Mouse (Mus musculus): ENCODE data around the gene Syne3. TPM values are rescaled to one million over a fixed set of nuclear protein-coding genes. Genes with fewer than 3 reads are reported as not detected.

The Syne3 gene
- polyA plus RNA-seq, 1 experiment from 2014 or later, result 0.31 TPM

DNA sequence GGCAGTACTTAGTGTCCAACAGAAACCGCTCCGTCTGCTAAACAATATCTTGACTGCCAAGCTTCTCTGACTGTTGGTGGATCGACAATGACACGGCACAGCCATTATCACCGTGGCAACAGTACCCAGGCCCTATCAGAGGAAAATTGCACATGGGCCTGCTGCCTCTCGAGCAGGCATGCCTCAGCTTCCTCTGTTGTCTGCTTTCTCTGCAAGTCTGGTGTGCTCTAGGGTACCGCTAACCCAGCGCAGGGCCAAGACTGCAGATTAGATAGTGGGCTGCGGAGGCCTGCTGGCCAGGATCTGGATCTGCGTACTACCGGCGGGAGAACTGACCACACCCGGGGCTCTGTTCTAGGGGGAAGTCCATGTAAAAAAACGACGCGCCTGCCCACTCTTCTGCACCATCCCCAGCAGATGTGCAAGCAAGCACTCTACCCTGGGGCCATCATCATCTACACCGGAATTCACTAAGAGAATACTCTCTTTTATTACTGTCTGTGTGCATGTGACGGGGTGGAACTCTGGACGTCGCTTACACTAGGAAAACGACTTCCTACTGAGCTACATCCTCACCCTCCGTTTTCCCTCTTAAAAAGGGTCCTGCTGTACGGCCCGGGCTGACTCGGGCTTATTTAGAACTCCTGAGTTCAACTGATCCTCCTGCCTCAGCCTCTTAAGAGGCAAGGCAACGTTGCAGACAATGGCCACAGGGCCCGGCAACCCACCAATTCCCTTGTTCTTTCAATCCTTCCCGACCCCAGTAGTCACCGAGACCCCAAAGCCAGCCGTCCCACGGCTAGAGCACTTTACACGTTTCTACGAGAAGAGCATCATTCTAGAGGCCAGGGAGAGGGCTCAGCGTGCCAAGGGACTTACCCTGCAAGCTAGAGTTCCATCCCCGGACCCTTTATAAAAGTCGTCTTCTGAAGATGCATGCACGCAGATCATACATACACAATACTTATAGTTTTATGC lies 21.8 kb upstream of the Syne3 start:
- peak; percentile 46 for DNase-seq (ENCODE audit: low spot score)
- 8% methylated on average over 37 of the region's 37 CpGs for WGBS
- ATAC-seq (ENCODE audit: insufficient number of reproducible peaks, low FRiP score, low TSS enrichment, low read depth), result no peak
- H3K4me1 ChIP-seq (ENCODE audit: control insufficient read depth, insufficient read depth, low read length), result peaks cover 9% of the 10 kb centered on the region
- H3K9ac ChIP-seq (ENCODE audit: low read length), result peak overlapping the region; percentile 83
- H3K4me2 ChIP-seq (ENCODE audit: low read depth, severe bottlenecking), result peak overlapping the region; percentile 93
- peaks cover 2% of the 10 kb centered on the region; the same call in 1 of the 2 replicates for H3K36me3 ChIP-seq (ENCODE audit: control insufficient read depth, insufficient read depth, low read length)
- H3K4me3 ChIP-seq (ENCODE audit: low read depth, low read length), result peak overlapping the region; percentile 87
- no peaks in the 10 kb centered on the region for H3K27me3 ChIP-seq (ENCODE audit: control insufficient read depth, insufficient read depth, low read length)
- no peak overlapping the region; the same call in 1 of the 2 replicates for H3K27ac ChIP-seq (replicated peaks; ENCODE audit: low read depth, low read length)
- H3K9me3 ChIP-seq (ENCODE audit: control insufficient read depth, low read length), result no peaks in the 10 kb centered on the region

DNA sequence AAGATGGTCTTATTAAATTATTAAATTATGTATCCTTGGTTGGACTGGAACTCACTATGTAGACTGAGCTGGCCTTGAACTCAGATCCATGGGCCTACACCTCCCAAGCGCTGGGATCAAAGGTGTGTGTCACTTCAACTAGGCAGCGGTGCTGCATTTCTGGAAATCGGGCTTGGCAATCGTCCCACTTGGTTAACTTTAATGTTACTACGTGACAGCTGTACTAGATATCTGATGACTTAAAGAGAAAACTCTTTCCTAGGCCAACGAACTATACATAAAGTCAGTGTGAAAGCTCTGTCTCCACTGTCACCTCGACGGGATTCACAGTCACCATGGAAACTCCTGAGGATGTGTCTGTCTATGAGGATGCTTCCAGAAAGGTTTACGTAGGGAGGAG lies 20.3 kb upstream of the Syne3 start:
- H3K36me3 ChIP-seq (ENCODE audit: control insufficient read depth, insufficient read depth, low read length), result peaks cover 2% of the 10 kb centered on the region; the same call in 1 of the 2 replicates
- WGBS, result 92% methylated on average over 9 of the region's 9 CpGs
- no peak overlapping the region for H3K9ac ChIP-seq (ENCODE audit: low read length)
- H3K4me3 ChIP-seq (ENCODE audit: low read depth, low read length), result no peak overlapping the region
- peaks cover 9% of the 10 kb centered on the region for H3K4me1 ChIP-seq (ENCODE audit: control insufficient read depth, insufficient read depth, low read length)
- no peak overlapping the region for H3K4me2 ChIP-seq (ENCODE audit: low read depth, severe bottlenecking)
- no peak overlapping the region for H3K27ac ChIP-seq (replicated peaks; ENCODE audit: low read depth, low read length)
- ATAC-seq (ENCODE audit: insufficient number of reproducible peaks, low FRiP score, low TSS enrichment, low read depth), result no peak
- H3K9me3 ChIP-seq (ENCODE audit: control insufficient read depth, low read length), result no peaks in the 10 kb centered on the region
- no peaks in the 10 kb centered on the region for H3K27me3 ChIP-seq (ENCODE audit: control insufficient read depth, insufficient read depth, low read length)
- DNase-seq (ENCODE audit: low spot score), result no peak

DNA sequence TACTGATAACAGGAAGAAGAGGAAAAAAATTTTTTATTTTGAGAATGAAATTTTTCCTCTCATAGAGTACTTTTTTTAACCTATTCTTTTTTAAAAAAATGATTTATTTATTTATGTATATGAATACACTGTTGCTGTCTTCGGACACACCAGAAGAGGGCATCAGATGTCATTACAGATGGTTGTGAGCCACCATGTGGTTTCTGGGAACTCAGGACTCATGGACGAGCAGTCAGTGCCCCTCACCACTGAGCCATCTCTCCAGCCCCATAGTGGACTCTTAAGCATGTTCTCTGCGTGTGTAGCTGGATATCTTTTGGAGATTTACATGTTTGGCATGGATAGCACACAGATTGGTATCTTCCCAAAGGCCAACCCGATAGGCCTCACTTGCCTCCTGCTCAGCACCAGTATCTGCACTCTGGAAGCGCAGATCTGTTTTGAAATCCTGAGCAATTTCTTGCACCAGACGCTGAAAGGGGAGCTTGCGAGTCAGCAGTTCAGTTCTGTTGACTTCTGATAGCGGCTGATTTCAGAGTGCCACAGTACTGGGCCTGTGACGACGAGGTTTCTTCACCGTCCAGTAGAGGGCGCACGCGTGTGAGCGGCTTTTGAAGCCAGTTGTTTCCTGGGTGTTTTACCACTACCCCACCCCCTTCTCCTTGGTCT lies 17.8 kb upstream of the Syne3 start:
- no peaks in the 10 kb centered on the region; the same call in 1 of the 2 replicates for H3K9me3 ChIP-seq (ENCODE audit: control insufficient read depth, low read length)
- no peak overlapping the region for H3K4me2 ChIP-seq (ENCODE audit: low read depth, severe bottlenecking)
- peaks cover 2% of the 10 kb centered on the region; the same call in 1 of the 2 replicates for H3K36me3 ChIP-seq (ENCODE audit: control insufficient read depth, insufficient read depth, low read length)
- no peak overlapping the region for H3K9ac ChIP-seq (ENCODE audit: low read length)
- H3K4me3 ChIP-seq (ENCODE audit: low read depth, low read length), result no peak overlapping the region
- 40% methylated on average over 15 of the region's 15 CpGs for WGBS
- peak; percentile 72 for DNase-seq (ENCODE audit: low spot score)
- peaks cover 6% of the 10 kb centered on the region for H3K4me1 ChIP-seq (ENCODE audit: control insufficient read depth, insufficient read depth, low read length)
- H3K27ac ChIP-seq (replicated peaks; ENCODE audit: low read depth, low read length), result no peak overlapping the region
- H3K27me3 ChIP-seq (ENCODE audit: control insufficient read depth, insufficient read depth, low read length), result no peaks in the 10 kb centered on the region
- no peak for ATAC-seq (ENCODE audit: insufficient number of reproducible peaks, low FRiP score, low TSS enrichment, low read depth)

DNA sequence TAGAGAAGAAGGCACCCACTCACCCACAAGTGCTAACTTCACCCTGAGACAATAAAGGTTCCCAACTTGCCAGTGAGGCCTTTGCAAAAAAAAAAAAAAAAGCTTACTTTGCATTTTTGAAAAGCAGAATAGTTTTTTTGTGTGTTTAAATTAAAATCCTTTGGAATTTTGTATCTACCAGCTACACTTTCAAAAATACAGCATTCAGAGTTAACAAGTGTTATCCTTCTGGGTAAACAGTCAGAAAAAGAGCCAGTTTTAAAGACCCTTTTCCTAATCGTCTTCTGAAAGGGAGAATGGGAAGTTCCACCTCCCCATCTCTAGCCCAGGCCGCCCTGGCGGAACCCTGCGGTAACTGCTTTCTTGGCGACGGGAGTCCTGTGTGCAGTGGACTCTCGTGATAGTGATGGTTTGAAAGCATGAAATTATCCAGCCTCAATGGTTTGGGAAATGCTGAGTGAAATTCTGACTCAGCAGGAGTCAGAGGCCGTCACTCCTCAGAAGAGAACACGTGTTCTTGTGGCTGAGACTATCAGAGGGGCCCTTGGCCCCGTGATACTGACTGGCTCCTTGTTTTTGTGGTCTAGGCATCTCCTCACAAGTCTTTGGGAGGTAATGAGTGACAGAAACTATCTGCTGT lies 16.5 kb upstream of the Syne3 start:
- Histone ChIP-seq H3K36me3 (ENCODE audit: control insufficient read depth, insufficient read depth, low read length) (peaks cover 2% of the 10 kb centered on the region; the same call in 1 of the 2 replicates), H3K4me3 (ENCODE audit: low read depth, low read length) (no peak overlapping the region), H3K27ac (replicated peaks; ENCODE audit: low read depth, low read length) (no peak overlapping the region), H3K9me3 (ENCODE audit: control insufficient read depth, low read length) (no peaks in the 10 kb centered on the region; the same call in 1 of the 2 replicates), H3K27me3 (ENCODE audit: control insufficient read depth, insufficient read depth, low read length) (no peaks in the 10 kb centered on the region), H3K4me2 (ENCODE audit: low read depth, severe bottlenecking) (no peak overlapping the region), H3K9ac (ENCODE audit: low read length) (no peak overlapping the region), H3K4me1 (ENCODE audit: control insufficient read depth, insufficient read depth, low read length) (peaks cover 4% of the 10 kb centered on the region)
- WGBS, result 69% methylated on average over 10 of the region's 10 CpGs
- DNase-seq (ENCODE audit: low spot score) (no peak), ATAC-seq (ENCODE audit: insufficient number of reproducible peaks, low FRiP score, low TSS enrichment, low read depth) (no peak)

GRCm38 (mm10) chr12:105025271-105025946 lies 15.8 kb upstream of the Syne3 start:
- H3K9ac ChIP-seq (ENCODE audit: low read length), result no peak overlapping the region
- no peak for ATAC-seq (ENCODE audit: insufficient number of reproducible peaks, low FRiP score, low TSS enrichment, low read depth)
- H3K27me3 ChIP-seq (ENCODE audit: control insufficient read depth, insufficient read depth, low read length), result no peaks in the 10 kb centered on the region
- no peak overlapping the region for H3K4me2 ChIP-seq (ENCODE audit: low read depth, severe bottlenecking)
- H3K36me3 ChIP-seq (ENCODE audit: control insufficient read depth, insufficient read depth, low read length), result peaks cover 2% of the 10 kb centered on the region; the same call in 1 of the 2 replicates
- no peak overlapping the region for H3K27ac ChIP-seq (replicated peaks; ENCODE audit: low read depth, low read length)
- no peaks in the 10 kb centered on the region; the same call in 1 of the 2 replicates for H3K9me3 ChIP-seq (ENCODE audit: control insufficient read depth, low read length)
- 52% methylated on average over 8 of the region's 8 CpGs for WGBS
- peak; percentile 77 for DNase-seq (ENCODE audit: low spot score)
- H3K4me1 ChIP-seq (ENCODE audit: control insufficient read depth, insufficient read depth, low read length), result no peaks in the 10 kb centered on the region
- H3K4me3 ChIP-seq (ENCODE audit: low read depth, low read length), result no peak overlapping the region

DNA sequence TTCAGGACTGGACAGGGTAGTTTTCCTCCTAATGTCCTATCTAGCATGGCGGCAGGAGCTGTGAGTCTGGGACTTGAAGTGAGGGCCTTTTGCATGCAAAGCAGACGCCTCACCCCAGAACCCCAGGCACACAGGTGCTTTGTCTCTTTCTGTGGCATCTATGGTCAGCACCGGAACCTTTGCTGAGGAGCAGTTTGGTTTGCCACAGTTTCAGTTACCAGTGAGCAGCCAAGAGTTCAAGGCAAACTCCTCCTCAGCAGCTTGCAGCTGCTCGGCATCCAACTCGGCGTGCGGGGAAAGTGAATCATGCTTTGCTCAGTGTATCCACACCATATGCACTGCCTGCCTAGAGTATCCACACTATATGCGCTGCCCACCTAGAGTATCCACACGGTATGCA lies 13.2 kb upstream of the Syne3 start:
- H3K4me2 ChIP-seq (ENCODE audit: low read depth, severe bottlenecking), result no peak overlapping the region
- H3K27ac ChIP-seq (replicated peaks; ENCODE audit: low read depth, low read length), result no peak overlapping the region
- no peak for ATAC-seq (ENCODE audit: insufficient number of reproducible peaks, low FRiP score, low TSS enrichment, low read depth)
- no peak overlapping the region for H3K4me3 ChIP-seq (ENCODE audit: low read depth, low read length)
- H3K27me3 ChIP-seq (ENCODE audit: control insufficient read depth, insufficient read depth, low read length), result no peaks in the 10 kb centered on the region
- DNase-seq (ENCODE audit: low spot score), result no peak
- H3K9ac ChIP-seq (ENCODE audit: low read length), result no peak overlapping the region
- no peaks in the 10 kb centered on the region for H3K36me3 ChIP-seq (ENCODE audit: control insufficient read depth, insufficient read depth, low read length)
- no peaks in the 10 kb centered on the region for H3K4me1 ChIP-seq (ENCODE audit: control insufficient read depth, insufficient read depth, low read length)
- no peaks in the 10 kb centered on the region; the same call in 1 of the 2 replicates for H3K9me3 ChIP-seq (ENCODE audit: control insufficient read depth, low read length)
- WGBS, result 97% methylated on average over 9 of the region's 9 CpGs

GRCm38 (mm10) chr12:105022141-105022540 lies 12.5 kb upstream of the Syne3 start:
- Histone ChIP-seq H3K36me3 (ENCODE audit: control insufficient read depth, insufficient read depth, low read length) (no peaks in the 10 kb centered on the region), H3K27ac (replicated peaks; ENCODE audit: low read depth, low read length) (no peak overlapping the region), H3K4me3 (ENCODE audit: low read depth, low read length) (no peak overlapping the region), H3K27me3 (ENCODE audit: control insufficient read depth, insufficient read depth, low read length) (no peaks in the 10 kb centered on the region), H3K9ac (ENCODE audit: low read length) (no peak overlapping the region), H3K4me2 (ENCODE audit: low read depth, severe bottlenecking) (no peak overlapping the region), H3K4me1 (ENCODE audit: control insufficient read depth, insufficient read depth, low read length) (no peaks in the 10 kb centered on the region), H3K9me3 (ENCODE audit: control insufficient read depth, low read length) (no peaks in the 10 kb centered on the region; the same call in 1 of the 2 replicates)
- ATAC-seq (ENCODE audit: insufficient number of reproducible peaks, low FRiP score, low TSS enrichment, low read depth) (no peak), DNase-seq (ENCODE audit: low spot score) (no peak)
- WGBS, result 62% methylated on average over 7 of the region's 7 CpGs
